18 mouse cellular contexts compared by ENCODE assay signal in genomic region chr16:14358531-14358930, GRCm38 (mm10). TPM values are rescaled to one million over a fixed set of nuclear protein-coding genes. Genes with fewer than 3 reads are reported as not detected.
DNase-seq lines count a peak whose midpoint lies in the region; ATAC-seq lines count a peak whose summit lies in the region.
"Had no signal": no experiment of that assay in that cellular context is flagged by ENCODE, and none has a peak within 500 bp of the region (broad histone marks: within the 10 kb centered on the region; RNA-seq: fewer than 3 reads in every experiment).

No protein-coding gene starts in this region.

- no peak overlapping the region for H3K4me2 ChIP-seq in heart, embryonic 11.5 days
- H3K4me2 ChIP-seq: embryonic facial prominence, embryonic 12.5 days; forebrain, embryonic 13.5 days; forebrain, embryonic 15.5 days had no signal

- H3K4me1 ChIP-seq in heart, embryonic 11.5 days (ENCODE audit: control insufficient read depth, insufficient read depth, low read length): 0 out of 2 replicates have a peak, but pooled peaks cover 2% of the 10 kb centered on the region

- no peak for ATAC-seq in heart, embryonic 11.5 days (replicated peaks; ENCODE audit: insufficient number of reproducible peaks, low FRiP score, low TSS enrichment)
- peak; percentile 22 for ATAC-seq in granulocyte monocyte progenitor cell, adult 5-6 weeks (replicated peaks; ENCODE audit: poor library complexity, severe bottlenecking)
- ATAC-seq: forebrain, embryonic 13.5 days; forebrain, embryonic 15.5 days; forebrain, postnatal 0 days had no signal

- peaks cover 27% of the 10 kb centered on the region for H3K27me3 ChIP-seq in heart, embryonic 11.5 days (ENCODE audit: control insufficient read depth, insufficient read depth, low read length)
- H3K27me3 ChIP-seq: embryonic facial prominence, embryonic 12.5 days; forebrain, embryonic 13.5 days; forebrain, embryonic 15.5 days had no signal

- H3K4me3 ChIP-seq in heart, embryonic 11.5 days (ENCODE audit: low read depth, low read length): no peak overlapping the region
- H3K4me3 ChIP-seq: embryonic facial prominence, embryonic 10.5 days; embryonic facial prominence, embryonic 12.5 days; forebrain, embryonic 13.5 days; forebrain, embryonic 15.5 days had no signal

- H3K9ac ChIP-seq in heart, embryonic 11.5 days (ENCODE audit: low read depth, low read length): no peak overlapping the region
- H3K9ac ChIP-seq: embryonic facial prominence, embryonic 12.5 days; forebrain, embryonic 13.5 days; forebrain, embryonic 15.5 days; forebrain, postnatal 0 days had no signal

- no peaks in the 10 kb centered on the region for H3K36me3 ChIP-seq in heart, embryonic 11.5 days (ENCODE audit: control insufficient read depth, insufficient read depth, low read length)
- H3K36me3 ChIP-seq: embryonic facial prominence, embryonic 10.5 days; embryonic facial prominence, embryonic 12.5 days; forebrain, embryonic 15.5 days had no signal

- H3K27ac ChIP-seq in heart, embryonic 11.5 days (ENCODE audit: low read depth, low read length): no peak overlapping the region
- H3K27ac ChIP-seq: embryonic facial prominence, embryonic 10.5 days; embryonic facial prominence, embryonic 12.5 days; forebrain, embryonic 13.5 days; forebrain, embryonic 15.5 days had no signal

- DNase-seq in heart, adult 11 months: peak; percentile 92
- peak; percentile 55 for DNase-seq in 3T3-L1 (ENCODE audit: low read depth, low spot score)
- DNase-seq in left cerebral cortex, adult 11 months (ENCODE audit: low spot score): no peak
- no peak for DNase-seq in spleen, adult 18-20 months
- DNase-seq: adrenal gland, adult 2 months; adrenal gland, postnatal 10 days; adrenal gland, postnatal 25 days; cerebellum, adult 11-12 months; cerebellum, adult 2 months; cerebellum, postnatal 10 days; cerebellum, postnatal 25 days; forebrain, postnatal 0 days had no signal

- no peaks in the 10 kb centered on the region for H3K9me3 ChIP-seq in heart, embryonic 11.5 days (replicated peaks; ENCODE audit: control insufficient read depth, low read length)
- H3K9me3 ChIP-seq: embryonic facial prominence, embryonic 10.5 days; embryonic facial prominence, embryonic 12.5 days; forebrain, embryonic 13.5 days; forebrain, embryonic 15.5 days had no signal

- WGBS in heart, embryonic 11.5 days (ENCODE audit: insufficient replicate concordance): 68% methylated on average over 1 of the region's 1 CpGs

RNA-seq across cellular contexts. Expression of gene Abcc1, which starts 2.8 kb away (rescaled TPM):
- polyA plus RNA-seq in heart, embryonic 11.5 days (2014; fragmentation: Nextera tagmentation; extraction: Ambion mirVana): 2.7 and 3.0 TPM in 2 replicates
- total RNA-seq in granulocyte monocyte progenitor cell, adult 5-6 weeks (2014; fragmentation: Nextera tagmentation): 51.0 and 80.1 TPM in 2 replicates
- 28.9 and 34.4 TPM in 2 replicates for total RNA-seq in granulocyte monocyte progenitor cell, adult 5-6 weeks (2017)

RNA-seq across cellular contexts. Expression of gene Fopnl, which starts 41.3 kb away (rescaled TPM):
- polyA plus RNA-seq in heart, embryonic 11.5 days (2014; fragmentation: Nextera tagmentation; extraction: Ambion mirVana): 107 and 112 TPM in 2 replicates
- 37.5 and 42.9 TPM in 2 replicates for total RNA-seq in granulocyte monocyte progenitor cell, adult 5-6 weeks (2014; fragmentation: Nextera tagmentation)
- 31.1 and 53.1 TPM in 2 replicates for total RNA-seq in granulocyte monocyte progenitor cell, adult 5-6 weeks (2017)

Comparison
In these comparisons a context has a peak if more than half of its experiments do, and no peak if none do; other contexts are left out.
1. DNase-seq: peak in heart, adult 11 months (single experiment) and 3T3-L1 (single experiment); none in left cerebral cortex, adult 11 months (single experiment) and spleen, adult 18-20 months (0 of 2).